Mouse (Mus musculus): ENCODE results near the gene Mpped1. TPM values are rescaled to one million over a fixed set of nuclear protein-coding genes. Genes with fewer than 3 reads are reported as not detected.

Gene Mpped1
- total RNA-seq, 4 experiments from 2014 or later, result not detected

DNA sequence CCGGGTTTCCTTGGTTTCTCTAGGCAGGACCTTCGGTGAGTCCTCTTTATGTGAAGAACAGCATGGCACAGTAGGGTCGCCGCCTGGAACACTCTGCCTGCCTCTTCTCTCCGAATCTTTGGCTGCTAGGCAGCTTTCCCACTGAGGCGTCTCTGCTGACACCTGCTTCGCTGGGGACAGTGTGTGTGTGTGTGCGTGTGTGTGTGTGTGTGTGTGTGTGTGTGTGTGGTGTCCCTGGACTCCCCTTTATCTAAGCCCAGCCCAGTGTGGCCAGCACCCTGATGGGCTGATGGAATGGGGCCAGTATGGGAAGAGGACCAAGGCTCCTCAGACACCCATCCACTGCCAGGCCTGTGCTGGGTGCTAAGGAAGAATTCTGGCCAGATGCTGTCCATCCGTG is 9.8 kb downstream of the Mpped1 start:
- no peak for DNase-seq (ENCODE audit: low spot score)

DNA sequence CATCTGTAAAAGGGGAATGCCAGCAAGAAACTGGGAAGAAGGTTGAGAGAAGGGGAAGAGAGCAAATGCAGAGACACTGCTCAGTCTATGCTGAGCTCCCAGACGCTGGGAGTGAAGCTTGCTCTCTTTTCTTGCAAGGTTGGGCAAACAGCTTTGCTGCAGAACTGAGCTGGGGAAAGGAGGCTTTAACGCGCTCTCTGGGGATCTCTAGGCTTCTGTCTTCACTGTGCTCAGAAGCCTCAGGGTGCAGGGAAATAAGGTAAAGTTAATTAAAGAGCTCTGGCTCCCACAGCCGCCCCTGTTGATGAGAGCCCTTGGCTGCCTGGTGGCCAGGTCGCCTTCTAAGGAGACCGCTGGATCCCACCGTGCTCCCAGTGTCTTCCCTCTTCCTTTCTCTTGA is 17.7 kb downstream of the Mpped1 start:
- DNase-seq (ENCODE audit: low spot score), result no peak

DNA sequence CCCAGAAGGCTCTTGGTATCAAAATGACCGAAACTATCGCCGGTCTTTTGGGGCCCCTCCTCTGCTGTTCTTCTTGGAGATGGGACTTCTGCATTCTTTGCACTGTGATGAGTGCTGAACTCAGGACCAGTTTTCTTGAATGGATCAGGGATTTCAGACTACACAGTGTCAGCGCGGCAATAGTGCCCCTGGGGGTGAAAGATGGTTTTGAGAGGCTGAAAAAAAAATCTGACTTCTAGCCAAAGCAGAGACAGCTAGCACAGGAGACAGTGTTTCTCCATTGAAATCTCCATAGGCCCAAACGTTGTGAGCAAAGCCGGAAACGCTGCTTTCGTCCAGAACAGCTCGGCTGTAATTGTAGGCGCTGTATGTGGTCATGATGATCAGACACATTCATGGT is 19.7 kb downstream of the Mpped1 start:
- no peak for DNase-seq (ENCODE audit: low spot score)

DNA sequence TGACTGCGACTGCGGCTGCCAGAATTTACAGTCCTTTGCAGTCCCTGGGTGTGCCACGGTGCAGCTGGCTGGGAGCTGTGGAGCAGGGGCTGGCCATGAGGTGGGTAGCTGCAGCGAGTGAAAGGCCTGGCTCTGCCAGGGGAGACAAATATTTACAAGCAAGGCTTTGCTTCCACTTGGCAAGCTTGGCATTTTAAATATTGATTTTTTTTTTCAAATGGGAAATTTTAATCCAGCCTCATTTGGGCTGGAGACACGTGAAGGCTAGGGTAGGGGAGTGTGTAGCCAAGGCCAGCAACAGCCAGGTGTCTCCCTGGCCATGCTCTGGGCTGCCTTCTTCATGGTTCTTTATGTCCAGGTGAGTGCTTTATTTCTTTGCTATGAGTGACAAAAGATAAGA is 21.7 kb downstream of the Mpped1 start:
- DNase-seq (ENCODE audit: low spot score), result no peak

DNA sequence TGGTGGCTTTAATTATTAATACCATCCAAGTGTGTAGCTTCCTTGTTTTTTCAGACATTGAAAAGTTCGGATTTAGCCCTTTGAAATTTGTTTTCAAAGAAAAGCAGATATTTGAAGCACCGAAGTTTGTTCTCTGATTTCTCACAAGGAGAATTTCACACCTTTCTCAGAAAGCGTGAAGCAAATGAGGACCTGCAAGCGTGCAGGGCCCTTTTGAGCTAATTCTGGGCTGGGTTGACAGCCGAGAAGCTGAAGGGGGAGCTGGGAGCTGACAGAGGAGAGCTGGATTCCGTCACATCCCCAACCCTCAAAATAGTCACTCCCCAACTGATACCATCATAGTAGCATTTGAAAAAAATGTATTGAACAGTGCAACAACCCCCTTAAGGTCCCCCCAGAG is 34.8 kb downstream of the Mpped1 start:
- DNase-seq (ENCODE audit: low spot score), result no peak

DNA sequence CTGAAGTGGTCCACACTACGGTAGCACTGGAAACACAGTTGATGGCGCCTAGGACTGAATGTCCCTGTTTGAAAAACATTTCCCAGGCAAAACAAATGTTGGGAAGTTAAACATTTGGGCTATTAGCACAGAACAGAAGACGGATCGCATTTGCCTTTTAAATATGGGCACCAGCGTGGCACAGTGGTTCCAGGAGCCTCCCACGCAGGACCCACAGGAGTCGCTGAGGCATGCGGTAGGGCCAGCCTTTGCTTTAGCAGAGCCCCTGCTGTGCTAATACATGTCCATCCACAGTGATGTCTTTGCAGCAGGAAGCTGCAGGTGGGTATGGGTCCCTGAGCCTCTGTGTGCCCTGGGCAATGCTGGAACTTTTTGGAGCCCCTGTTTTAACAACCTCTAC is 48.7 kb downstream of the Mpped1 start:
- DNase-seq (ENCODE audit: low spot score), result no peak

DNA sequence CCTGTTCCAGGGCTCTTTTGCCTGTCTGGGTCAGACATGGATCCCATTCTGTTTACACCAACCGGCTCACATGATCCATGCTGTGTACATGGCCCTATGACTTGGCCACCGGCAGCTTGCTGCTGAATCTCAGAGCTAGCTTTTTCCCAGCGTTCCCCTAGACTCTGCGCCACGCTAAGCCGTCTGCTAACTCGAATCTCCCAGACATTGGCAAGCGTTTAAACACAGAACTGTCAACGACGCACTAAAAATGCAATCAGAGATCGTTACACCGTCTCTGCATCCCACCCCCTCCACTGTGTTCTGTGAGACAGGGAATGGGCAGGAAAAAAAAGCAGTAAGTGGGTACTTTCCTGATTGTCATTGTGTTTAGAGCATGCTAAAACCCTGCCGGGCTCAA is 50.0 kb downstream of the Mpped1 start:
- no peak for DNase-seq (ENCODE audit: low spot score)

DNA sequence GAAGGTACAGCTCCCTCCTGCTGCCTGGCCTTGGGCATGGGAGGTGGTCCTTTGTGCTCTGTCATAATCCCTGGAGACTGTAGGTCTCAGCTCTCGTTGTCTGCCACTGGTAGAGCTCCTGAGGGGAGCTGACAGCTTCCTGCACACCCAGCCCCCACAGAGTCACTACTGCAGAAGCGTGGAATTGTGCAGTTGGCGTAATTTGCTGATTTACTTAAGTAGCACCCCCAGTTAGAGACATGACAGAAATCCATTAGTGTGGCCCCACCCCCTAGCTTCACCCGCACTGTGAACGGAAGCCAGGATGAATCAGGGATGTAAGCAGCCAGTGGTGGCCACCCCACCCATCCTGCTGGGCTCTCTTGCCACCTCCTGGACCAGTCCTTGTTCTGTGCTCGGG is 53.0 kb downstream of the Mpped1 start:
- DNase-seq (ENCODE audit: low spot score), result no peak

DNA sequence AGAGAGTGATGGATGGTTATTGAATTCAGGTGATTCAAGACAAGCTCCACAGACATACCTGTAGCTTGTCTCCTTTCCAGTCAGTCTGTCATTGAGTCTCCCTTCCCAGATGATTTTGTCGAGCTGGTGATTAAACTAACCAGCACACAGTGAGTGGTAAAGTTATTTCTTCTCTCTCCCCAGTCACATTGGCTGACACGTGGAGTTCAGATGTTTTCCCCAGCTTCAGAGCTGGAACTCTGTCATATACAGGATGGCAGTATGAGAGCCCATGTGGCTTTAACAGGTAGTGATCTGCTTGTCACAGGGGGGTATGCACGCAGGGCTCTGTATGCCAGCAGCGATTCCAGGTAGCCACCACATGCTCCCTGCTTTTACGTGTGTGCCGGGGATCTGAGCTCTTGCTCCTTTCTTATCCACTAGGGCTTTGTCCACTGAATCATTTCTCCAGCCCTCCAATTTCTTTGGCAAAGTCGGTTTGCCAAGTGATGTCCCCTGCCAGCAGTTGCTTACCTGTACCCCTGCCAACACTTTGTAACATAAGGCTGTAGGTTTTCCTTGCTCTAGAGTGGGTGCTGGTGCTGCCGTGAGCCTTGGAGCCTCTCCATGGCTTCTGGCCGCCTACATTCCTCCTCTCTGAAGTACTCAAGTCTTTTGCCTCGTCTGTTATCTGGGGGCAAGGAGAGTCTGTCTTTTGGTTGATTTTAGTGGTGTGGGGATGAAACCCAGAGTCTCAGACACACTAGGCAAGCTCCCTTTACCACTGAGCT is 61.9 kb downstream of the Mpped1 start:
- no peak for DNase-seq (ENCODE audit: low spot score)

DNA sequence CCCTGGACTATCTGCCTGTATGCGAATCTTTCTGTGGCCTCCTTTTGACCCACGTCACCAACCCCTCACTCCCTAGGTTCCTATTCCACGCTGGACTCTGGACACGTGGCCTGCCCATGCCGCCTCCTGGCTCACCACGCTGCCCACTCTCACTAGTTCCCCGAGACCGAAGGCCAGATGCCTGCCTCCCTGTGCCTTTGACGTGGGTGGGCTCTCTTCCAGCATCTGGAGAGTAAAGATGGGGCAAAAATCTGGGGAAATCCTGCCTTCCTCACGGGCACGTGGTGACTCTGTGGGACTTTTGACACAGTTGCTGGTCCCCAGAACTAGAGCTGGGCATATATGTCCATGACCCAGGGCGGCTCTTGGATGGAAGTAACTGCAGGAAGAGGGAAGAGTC is 63.2 kb downstream of the Mpped1 start:
- DNase-seq (ENCODE audit: low spot score), result no peak

DNA sequence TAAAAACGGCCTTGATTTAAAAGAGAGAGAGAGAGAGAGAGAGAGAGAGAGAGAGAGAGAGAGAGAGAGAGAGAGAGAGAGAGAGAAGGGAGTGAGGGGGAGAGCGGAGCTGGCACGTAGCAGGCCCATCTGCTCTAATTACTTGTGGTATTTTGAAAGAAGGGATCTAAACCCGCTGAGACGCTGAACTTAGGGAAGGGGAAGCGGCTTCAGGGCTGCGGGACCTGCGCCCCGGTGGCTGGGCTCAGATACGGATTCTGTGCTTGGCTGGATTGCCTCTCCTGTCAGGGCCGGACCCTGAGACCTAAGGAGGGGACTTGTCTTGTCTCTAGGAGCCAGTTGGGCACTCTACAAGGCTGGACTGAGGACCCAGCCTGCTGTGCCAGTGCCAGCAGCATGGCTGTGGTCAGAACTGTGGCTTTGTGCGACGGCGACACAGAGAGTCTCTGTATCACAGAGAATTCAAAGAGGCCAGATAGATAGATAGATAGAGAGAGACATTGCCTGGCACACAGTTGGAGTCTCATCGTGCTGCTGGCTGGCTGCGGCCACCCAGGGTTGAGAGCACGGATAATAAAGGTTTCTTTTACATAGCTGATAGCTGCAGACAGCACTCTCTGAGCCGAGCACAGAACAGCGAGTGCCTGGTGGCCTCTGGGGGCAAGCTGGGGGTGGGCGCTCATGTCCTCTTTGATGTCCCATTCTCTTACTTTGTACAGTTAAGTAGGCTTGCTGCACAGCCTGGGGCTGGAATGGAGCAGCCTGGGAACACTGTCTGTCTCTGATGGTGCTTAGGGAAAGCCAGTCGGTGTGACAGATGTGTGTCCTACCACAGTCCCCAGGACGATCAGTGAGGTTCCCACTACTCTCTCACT is 63.9 kb downstream of the Mpped1 start:
- no peak for DNase-seq (ENCODE audit: low spot score)

DNA sequence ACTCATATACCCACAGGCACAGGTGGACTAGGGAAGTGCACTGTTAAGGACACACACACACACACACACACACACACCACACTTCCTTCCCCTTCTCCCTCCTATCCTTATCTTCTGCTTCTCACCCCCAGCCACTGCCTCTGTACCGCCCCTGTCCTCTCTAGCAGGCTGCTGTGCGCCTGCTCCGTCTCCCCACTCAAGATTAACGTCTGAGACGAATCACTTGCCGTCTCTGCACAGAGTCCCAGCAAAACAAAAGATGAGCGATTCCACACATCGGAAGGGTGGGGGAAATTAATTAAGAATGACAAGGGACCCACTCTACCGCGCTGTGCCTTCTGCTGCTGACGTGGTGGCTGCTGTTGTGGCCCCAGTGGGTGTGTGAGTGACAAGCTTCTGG is 66.5 kb downstream of the Mpped1 start:
- no peak for DNase-seq (ENCODE audit: low spot score)

DNA sequence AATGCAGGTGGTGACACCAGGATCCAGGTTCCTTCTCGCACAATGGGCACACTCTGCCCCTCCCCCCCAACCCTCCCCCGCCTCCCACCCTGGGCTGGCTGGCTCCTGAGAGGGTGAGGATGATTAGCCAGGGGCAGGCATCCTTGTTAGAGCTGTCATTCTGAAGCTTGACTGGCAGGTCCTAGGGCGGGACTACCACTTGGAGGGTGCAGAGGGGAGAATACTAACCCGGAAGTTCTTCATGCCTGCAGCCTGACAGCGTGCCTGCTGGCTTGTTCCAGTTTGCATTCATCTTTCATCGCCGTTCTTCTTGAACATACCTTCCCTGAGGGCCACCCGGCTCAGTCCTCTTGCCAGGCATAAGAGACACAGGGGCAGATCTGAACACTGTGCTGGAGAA is 67.3 kb downstream of the Mpped1 start:
- no peak for DNase-seq (ENCODE audit: low spot score)

DNA sequence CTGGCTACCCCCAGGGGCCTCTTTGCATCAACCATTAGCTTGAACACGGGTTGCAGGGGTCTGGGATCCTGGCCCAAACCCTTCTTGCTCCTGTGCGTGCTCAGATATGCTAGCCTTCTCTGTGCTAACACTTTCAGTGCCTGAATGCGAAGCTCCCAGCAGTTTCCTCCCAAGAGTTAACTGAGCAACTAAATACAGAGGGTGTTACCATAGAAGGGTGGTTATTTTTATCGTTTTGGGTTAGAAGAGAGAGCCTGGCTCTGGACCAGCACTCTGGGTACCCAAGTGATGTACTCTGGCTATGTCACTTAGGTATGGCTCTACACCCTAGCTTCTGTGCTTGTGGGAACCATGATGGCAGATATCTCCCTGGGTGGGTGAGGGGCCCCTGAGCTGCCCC is 68.2 kb downstream of the Mpped1 start:
- DNase-seq (ENCODE audit: low spot score), result no peak

DNA sequence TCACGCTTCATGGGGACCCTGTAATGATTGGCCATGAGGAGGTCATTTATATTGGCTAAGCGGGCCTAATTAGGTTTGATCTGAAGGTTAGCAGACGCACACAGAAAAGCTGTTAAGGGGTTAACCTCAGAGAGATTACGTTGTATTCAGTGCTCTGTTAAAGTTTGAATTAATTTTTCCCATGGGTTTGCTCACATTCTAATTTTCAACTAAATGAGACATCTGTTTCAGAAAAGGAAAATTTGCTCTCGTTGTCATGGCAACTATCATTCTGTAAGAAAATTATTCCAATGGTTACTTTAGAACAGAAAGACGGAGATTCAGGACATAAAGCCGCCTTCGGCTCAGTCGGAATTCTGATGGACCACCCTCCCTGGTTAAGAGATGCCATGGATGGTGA is 68.9 kb downstream of the Mpped1 start:
- peak; percentile 4 for DNase-seq (ENCODE audit: low spot score)

DNA sequence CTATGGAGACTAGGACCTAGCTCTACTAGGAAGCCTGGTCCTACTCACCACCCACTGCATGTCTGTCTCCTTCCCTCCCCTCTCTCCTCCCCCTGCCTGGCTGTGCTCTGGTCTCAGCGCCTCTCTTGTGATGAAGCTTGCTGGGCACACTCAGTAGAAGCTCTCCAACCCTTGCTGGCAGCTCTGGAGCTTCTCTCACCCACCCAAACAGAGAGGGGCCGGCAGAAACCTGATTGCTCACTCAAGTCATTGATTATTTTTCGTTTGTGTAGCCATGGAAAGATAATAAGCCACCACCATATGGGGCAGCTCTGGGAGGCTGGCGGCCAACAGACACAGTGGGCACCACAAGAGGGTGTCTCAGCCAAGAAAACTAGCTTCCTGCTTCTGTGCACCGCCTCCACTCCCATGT is 74.1 kb downstream of the Mpped1 start:
- no peak for DNase-seq (ENCODE audit: low spot score)

DNA sequence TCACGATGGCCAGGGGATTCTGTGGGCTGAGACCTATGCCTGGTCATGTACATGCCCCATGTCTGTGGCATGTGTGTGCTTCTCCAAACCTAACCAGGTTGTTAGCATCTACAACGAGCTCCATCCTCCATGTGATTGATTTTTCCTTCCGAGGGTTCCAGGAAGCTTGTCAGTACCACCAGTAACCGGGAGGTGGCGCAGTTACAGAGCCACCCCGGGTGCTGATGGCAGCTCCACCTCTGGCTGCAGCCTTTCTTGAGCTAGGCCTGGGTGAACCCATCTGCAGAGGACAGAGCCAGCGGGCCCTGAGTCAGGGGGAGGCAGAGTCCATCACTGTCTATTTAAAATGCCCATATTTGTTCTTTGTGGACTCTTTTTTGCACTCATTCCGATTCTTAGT is 77.9 kb downstream of the Mpped1 start:
- peak; percentile 41 for DNase-seq (ENCODE audit: low spot score)

DNA sequence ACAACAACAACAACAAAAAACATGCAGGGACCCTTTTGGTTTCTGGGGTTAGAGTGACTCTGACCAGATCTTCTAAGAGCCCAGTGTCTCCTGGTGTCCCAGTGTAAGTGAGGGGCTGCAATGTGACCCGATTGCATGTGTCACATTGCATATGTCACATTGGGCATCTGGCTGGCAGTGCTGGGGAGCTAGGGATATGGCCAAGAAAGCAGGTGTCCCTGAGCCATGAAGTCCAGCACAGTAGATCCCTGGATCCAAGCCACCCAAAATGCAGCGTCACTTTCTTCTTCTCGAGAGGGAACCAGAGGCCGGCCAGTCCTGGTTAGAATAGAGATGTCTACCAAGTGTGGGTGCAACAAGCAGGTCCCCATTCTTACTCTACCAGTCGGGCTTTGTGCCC is 86.4 kb downstream of the Mpped1 start:
- DNase-seq (ENCODE audit: low spot score), result no peak

DNA sequence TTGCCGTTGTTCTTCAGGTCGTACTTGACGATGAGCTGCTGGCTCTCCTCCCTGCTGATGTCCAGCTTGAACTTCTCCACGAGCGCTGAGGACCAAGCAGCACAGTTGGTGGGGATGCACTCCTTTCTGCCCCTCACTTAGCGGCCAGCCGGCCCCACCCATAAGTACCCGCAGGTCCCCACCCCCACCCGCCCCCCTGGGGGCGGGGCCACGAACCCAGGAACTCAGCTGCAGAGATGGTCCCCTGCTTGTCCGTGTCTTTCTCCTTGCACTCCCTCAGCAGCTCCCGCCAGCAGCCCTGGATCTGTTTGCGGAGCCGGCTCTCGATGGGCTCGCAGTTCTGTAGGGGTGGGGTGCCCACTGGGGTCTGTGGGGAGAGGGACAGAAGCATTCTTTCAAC is 91.7 kb downstream of the Mpped1 start:
- DNase-seq (ENCODE audit: low spot score), result no peak

DNA sequence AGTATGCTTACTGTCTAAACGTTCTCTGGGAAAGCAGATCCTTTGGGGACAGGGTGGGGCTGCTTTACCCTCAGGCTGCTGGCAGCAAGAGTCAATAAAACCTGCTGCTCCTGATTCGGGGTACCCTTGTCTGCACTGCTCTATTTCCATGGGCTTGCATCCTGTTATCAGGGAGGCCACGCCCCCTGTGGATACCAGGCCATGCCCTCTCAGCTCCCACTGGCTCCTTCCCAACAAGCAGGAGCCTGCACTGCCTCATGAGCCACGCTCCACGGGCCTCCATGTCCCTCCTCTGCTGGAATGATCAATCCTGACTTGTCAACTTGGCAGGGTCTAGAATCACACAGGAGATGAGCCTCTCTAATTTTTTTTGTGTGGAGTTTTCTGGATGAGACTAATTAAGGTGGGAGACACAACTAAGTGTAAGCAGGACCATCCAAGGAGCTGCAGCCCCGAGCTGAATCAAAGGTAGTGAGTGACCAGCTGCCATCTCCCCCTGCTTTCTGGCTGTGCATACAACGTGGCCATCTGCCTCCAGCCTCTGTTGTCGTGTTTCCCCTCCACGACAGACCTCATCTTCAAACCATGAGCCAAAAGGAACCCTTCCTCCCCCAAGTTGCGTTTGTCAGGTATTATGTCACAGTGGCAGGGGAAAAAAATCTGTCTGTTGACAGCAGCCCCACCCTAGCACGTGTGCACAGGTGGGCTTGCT is 98.0 kb downstream of the Mpped1 start:
- no peak for DNase-seq (ENCODE audit: low spot score)

DNA sequence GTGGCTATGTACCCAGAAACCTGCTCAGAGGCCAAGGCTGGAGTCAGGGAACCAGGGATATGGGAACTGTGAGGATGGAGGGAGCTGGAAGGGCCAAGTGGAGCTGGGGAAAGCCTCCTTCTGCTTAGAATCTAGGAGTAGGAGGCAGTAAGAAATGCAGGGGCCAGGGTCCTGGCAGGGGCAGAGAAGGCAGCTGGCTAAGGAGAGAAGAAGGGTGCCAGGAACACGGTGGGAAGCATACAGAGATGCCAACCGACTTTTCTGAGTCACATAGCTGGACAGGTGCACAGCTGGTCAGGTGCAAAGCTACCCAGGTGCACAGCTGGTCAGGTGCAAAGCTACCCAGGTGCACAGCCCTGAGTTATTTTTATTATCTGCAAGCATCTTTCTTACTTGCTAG is 98.6 kb downstream of the Mpped1 start:
- no peak for DNase-seq (ENCODE audit: low spot score)

DNA sequence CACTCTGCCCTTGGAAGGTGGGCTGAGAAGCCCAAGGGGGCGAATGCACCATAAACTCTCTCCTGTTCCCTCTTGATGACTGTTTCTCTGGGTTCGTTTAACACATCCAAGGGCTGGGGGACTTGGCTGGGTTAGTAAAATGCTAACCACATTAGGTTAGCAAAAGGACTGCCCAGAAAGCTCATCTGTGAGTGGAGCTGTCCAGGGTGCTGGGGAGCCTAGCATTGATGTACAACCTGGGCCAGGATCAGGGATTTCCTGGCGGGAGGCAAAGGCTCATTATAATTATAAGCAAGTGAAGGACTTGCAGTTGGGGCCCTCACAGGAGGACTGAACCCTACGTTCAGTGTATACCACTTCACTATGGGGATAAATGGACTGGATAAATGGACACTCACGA is 100.6 kb downstream of the Mpped1 start:
- DNase-seq (ENCODE audit: low spot score), result no peak

DNA sequence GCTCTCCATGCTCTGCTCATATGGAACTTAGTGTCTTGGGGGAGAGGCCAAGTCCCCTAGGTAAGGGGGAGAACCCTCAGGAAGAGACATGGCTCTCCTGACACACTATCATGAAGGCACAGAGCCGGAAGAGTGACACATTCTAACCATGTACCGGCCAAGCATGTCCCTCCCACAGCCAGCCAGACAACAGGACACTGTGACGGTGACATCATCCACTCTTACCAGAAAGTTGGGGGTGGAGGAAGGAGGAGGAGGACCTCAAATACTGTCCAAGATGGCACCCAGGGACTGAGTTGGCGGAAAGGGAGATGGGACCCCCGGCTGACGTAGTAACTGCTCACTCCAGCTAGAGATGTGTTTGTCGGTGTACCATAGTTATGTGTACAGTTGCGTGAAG is 104.6 kb downstream of the Mpped1 start:
- no peak for DNase-seq (ENCODE audit: low spot score)

Data from heart, adult 8-10 months (tissue).